Mouse (Mus musculus): ENCODE measurements around the gene Rnf141.
A peak's percentile ranks its signal among the peaks of the same experiment; 100 is the strongest.

Rnf141 gene

DNA sequence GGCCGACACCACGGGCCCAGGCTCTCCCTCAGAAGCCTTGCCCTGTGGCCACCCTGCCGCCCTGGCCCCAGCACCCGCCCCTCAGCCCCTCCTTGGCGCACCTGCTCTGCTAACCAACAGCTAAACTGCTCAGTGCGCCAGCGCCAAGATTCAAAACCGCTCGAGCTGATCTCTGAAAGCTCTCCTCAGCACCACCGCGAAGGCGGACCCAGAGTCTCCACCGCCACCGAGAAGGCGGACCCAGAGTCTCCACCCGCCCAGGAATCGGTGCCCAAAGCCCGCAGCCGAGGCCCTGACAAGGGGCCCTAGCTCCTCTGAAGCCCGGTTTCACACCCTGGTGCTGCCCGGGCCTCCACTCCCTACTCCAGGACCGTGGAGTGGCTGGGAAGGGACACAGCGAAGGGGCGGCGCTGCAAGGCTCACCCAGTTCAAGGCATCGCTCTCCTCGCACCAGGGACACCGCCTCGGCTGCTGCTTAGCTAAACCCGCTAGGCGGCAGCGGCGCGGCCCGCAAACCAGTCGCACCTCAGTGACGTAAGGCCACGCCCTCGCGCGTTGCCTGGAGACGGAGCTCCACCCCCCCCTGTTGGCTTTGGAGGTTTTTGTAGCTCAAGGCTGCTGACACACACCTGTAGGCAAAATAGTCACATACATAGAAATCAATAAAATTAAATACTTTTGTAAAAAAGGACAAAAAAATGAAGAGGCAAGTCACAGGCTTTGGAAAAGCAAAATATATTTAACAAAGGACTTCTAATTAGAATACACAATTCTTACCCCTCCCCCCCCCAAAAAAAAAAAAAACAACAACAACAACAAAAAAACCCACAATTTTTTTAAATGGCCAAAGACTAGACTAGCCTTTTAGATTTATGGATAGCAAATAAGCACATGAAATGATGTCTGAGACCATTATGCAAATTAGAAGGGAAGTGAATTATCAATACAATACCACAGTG, at the start of gene Rnf141:
Gene Rnf141, minus strand, starts transcription at position 542 of the 959 bp plus-strand sequence.
- peak; percentile 93 for DNase-seq

GRCm38 (mm10) chr7:110891501-110891986, 47.3 kb upstream of the Rnf141 start:
- no peak for DNase-seq

GRCm38 (mm10) chr7:110881746-110882333, 37.6 kb upstream of the Rnf141 start:
- no peak for DNase-seq

GRCm38 (mm10) chr7:110878028-110878427, 33.8 kb upstream of the Rnf141 start:
- no peak for DNase-seq

GRCm38 (mm10) chr7:110876965-110877364, 32.7 kb upstream of the Rnf141 start:
- DNase-seq, result no peak

DNA sequence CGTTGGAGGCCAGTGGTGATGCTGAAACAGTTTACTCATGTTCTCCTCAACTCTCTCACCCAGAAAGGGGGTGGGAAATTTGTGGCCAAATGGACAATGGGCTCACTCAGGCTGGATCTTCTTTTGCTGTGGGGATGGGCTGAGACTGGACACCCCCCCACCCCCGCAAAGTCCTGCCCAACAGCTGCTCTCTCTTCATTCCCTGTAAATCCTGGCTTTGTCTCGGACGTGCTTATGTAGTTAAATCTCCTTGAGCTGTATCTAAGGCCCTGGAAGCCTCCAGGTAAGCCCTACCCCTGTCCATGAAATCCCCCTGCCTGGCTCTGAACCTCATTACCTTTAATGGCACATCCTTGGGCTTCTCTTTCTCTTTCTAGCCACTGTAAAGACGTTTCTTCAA, 24.6 kb upstream of the Rnf141 start:
- DNase-seq, result peak; percentile 68

DNA sequence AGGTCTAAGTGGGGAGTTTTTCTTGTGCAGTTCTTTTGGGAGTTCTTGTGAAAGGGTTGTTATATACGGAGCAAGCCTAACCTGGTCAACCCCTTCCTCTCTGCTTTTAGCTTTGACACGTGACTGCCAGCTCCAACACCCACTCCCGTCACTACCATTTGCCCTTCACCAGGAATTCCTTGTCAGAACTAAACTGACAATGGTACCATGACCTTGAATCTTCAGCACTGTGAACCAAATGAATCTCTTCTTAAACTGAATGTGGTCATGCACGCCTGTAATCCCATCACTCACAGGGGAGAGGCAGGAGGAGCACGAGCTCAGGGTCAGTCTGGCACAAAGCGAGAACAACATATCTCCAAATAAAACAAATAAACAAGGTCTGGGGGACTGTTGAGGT, 22.9 kb upstream of the Rnf141 start:
- no peak for DNase-seq

DNA sequence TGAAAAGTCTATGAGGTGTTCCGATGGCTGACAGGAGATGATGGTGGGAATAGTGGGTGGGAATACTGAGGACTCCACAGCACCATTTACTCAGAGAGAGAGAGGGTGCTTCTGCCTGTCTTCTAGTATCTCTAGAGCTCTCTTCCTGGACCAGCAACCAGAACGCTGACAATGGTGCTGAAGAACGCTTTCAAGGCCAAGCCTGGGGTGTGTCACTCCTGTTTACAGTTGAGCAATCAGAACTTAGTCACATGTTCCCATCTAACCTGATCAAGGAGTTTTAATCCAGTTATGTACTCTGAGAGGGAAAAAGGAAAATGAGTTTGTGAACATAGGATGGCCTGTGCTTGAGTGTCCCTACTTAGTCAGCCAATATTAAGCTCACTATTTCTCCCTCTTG, 21.8 kb upstream of the Rnf141 start:
- DNase-seq, result no peak

DNA sequence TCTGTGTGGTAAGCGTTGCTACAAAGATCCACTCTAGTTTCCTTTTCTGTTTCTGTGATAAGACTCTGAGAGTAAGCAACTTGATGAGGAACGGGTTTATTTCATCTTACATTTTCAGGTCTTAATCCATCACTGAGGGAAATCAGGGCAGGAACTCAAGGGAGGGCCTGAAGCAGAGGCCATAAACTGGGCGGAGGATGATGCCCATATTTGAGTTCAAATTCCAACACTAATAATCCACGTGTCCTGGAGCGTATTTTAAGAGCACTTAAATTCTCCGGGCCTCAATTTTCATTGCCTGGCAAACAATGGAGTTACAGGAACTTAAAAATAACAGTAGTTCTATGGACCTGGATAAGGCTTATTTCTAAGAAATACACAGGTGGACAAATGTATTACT, 21.3 kb upstream of the Rnf141 start:
- DNase-seq, result no peak

GRCm38 (mm10) chr7:110865038-110865437, 20.8 kb upstream of the Rnf141 start:
- DNase-seq, result peak; percentile 59

DNA sequence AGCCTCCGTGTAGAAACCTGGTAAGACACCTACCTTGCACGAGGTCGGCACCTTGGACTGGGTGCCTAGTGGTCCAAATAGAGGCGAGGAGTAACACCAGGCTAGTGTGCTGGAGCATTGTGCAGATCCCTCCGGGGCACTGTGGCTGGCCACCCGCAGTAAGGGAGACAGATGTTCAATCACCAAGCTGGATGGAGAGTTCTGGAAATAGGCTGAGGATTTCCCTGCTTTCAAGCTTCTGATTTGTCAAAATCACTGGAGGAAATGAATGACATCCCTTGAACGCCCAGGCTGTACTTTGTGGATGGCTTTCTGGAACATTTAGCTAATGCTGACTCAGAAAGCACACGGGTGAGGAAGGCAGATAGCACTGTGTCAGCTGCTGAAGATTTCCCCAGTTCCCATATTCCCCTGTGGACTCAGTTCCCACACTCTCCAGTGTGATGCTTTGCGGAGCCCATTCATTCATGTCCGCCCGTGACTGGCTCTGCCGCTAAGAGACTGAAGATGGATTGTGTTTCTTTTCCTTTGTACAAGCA, 18.6 kb upstream of the Rnf141 start, which contains the start of gene Lyve1:
Gene Lyve1, minus strand, starts transcription at position 489 of the 539 bp plus-strand sequence.
- DNase-seq, result peak; percentile 24

GRCm38 (mm10) chr7:110860129-110860528, 15.9 kb upstream of the Rnf141 start:
- DNase-seq, result no peak

DNA sequence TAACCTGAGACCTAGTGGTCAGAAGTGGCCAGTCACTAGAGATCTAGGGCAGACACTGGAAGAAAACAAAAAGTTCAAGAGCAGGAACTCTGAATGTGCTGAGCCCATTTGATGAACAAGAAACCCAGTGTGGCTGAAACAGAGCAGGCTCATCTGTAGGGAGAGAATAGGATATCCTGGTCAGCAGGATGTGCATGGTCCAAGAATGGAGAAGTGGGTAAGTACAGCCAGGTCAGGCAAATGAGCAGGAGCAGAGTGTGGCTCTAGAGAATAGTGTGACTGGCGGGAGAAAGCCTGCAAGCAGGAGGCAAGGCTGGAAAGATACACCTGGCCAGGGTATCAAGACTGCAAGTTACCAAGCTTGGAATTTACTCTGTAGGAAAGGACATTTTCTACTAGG, 11.3 kb upstream of the Rnf141 start:
- DNase-seq, result no peak

- no peak for DNase-seq
Measured at GRCm38 (mm10) chr7:110854927-110855546, 10.8 kb upstream of the Rnf141 start.

- no peak for DNase-seq
Measured at GRCm38 (mm10) chr7:110854519-110854918, 10.3 kb upstream of the Rnf141 start.

DNA sequence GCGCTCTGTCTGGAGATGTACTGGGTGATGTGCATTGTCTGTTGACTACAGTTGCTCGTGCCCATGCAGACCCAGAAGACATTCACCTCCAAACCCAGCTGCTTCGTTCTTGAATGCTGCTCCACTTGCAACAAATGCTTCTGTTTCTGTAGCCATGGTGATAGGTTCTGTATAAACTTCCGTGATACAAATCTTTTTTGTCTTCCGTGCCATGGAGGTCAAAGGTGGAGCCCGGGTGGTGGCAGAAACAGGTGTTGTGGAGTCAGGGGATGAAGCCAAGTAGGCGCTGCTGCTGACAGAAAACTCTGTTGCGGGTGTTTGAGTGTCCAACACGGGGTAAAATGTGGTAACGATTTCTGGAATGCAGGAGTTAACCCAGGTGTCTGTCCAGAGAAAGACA, 9.4 kb upstream of the Rnf141 start:
- no peak for DNase-seq

- no peak for DNase-seq
Measured at GRCm38 (mm10) chr7:110851541-110852203, 7.4 kb upstream of the Rnf141 start.

DNA sequence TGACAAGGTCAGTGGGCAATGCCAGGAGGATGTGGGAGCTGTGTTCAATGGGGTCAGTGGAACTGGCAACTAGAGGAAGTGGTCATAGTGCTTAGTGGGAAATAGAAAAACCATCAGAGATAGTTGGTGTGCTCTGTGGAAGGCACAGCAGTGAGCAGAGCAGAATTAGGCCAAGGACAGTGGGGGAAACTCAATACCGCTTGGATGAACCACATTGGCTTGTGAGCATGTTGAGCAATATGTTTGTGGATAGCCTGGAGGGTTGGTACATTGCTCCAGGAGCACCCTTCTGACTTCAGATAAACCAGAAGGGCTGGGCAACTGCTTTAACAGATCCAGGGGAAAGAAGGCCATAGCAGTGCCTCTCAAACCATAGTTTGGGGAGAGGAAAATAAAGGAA, 4.1 kb upstream of the Rnf141 start:
- no peak for DNase-seq

- no peak for DNase-seq
Measured at GRCm38 (mm10) chr7:110847321-110847720, 3.1 kb upstream of the Rnf141 start.

- DNase-seq, result no peak
Measured at GRCm38 (mm10) chr7:110840332-110840731, 3.9 kb downstream of the Rnf141 start.

GRCm38 (mm10) chr7:110834522-110834921, 9.7 kb downstream of the Rnf141 start:
- no peak for DNase-seq

GRCm38 (mm10) chr7:110834018-110834417, 10.2 kb downstream of the Rnf141 start:
- no peak for DNase-seq

DNA sequence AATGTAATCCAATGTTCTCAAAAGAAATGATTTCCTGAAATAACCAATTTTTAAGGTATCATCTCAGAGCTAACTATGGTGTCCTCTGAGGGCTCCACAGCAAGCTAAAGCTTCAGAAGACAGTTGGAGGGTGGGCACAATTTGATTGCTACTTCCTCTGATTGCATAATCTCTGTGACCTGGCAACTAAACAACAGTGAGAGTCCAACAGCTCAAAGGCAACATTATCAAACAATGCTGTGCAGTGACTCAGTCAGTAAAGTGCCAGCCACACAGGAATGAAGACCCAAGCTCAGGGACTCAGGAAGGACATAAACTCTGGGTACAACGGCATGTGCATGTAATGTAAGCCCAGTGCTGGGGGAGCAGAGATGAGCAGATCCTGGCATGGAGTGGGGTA, 11.2 kb downstream of the Rnf141 start:
- no peak for DNase-seq

Data from retina, postnatal 1 day (tissue).